Mouse (Mus musculus): ENCODE measurements at regions not wholly inside any gene's neighbourhood (a gene's known extent, or its start where the extent isn't known, plus 50 kb on each side); places are given as distances from the start of the nearest gene placed in this dataset.

DNA sequence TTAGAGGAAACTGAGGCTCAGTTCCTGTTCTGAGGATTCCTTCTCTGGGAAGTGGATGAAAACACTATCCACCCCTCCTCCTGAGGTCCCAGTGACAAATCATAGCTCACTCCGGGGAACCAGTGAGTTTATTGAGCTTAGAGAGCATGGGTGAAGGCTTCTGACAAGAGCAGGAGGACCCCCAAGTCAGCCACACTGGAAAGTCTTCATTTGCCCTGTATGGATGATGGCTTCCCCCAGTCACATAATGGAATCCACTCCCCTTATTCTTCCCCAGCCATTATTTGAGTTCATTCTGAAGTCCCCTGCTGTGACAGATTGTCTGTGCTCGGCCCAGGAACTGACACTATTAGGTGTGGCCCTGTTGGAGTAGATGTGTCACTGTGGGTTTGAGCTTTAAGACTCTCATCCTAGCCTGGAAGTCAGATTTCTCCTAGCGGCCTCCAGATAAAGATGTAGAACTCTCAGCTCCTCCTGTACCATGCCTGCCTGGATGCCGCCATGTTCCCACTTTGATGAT is 141.3 kb downstream of the Chst1 start:
- WGBS, result 70% methylated on average over 4 of the region's 4 CpGs

DNA sequence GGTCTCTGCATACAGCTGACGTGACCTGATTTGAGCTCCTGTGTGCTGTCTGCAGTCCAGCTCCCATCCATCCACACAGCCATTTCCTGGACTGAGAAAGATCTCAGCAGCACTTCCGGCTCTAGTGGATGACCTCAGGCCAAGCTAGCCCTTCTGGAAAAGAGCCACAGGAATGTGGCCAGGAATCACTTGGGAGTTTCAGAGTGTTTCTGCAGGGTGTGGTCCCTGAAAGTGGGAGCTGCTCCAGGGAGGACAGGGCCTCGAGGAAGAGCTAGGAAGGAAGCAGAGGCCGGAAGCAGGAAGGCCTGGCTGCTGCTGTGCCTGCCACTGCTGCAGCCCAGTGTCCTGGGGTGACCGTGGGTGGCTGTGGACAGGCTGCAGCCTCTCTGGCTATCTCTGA is 142.5 kb downstream of the Chst1 start:
- no peaks in the 10 kb centered on the region for H3K27me3 ChIP-seq
- H3K9ac ChIP-seq, result no peak overlapping the region
- no peak overlapping the region for H3K4me3 ChIP-seq
- no peak overlapping the region for H3K4me2 ChIP-seq
- no peak overlapping the region for H3K27ac ChIP-seq
- peaks cover 12% of the 10 kb centered on the region for H3K4me1 ChIP-seq
- no peak for ATAC-seq
- no peaks in the 10 kb centered on the region for H3K36me3 ChIP-seq (ENCODE audit: poor library complexity, severe bottlenecking)
- no peaks in the 10 kb centered on the region for H3K9me3 ChIP-seq (replicated peaks)
- 86% methylated on average over 5 of the region's 5 CpGs for WGBS

More for the DNA sequence above, 141.3 kb downstream of the Chst1 start:
- no peaks in the 10 kb centered on the region for H3K36me3 ChIP-seq (ENCODE audit: poor library complexity, severe bottlenecking)
- ATAC-seq, result no peak
- H3K9ac ChIP-seq, result no peak overlapping the region
- no peaks in the 10 kb centered on the region for H3K27me3 ChIP-seq
- H3K9me3 ChIP-seq (replicated peaks), result no peaks in the 10 kb centered on the region
- no peak overlapping the region for H3K4me2 ChIP-seq
- H3K4me1 ChIP-seq, result peaks cover 12% of the 10 kb centered on the region
- no peak overlapping the region for H3K4me3 ChIP-seq
- no peak overlapping the region for H3K27ac ChIP-seq

DNA sequence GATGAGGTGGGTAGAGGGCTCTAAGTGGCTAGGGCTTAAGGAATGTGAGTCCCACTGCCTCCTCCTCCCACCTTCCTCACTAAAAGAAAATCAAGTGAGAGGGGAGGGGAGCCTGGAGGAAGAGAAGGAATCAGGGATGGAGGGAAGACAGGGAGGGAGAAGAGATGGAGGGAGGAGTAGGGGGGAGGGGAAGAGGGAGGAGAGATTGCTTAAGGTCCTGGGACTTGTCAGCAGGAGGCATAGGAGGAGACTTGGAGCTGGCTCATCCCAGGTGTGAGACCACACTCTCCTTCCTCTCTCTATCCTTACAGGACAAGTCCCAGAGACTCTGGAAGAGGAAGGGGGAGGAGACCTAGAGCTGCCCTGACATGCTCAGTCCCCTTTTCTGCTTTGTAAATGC is 143.2 kb downstream of the Chst1 start:
- H3K9ac ChIP-seq, result no peak overlapping the region
- H3K4me1 ChIP-seq, result peaks cover 12% of the 10 kb centered on the region
- no peak overlapping the region for H3K27ac ChIP-seq
- H3K27me3 ChIP-seq, result no peaks in the 10 kb centered on the region
- H3K4me2 ChIP-seq, result no peak overlapping the region
- no peaks in the 10 kb centered on the region for H3K36me3 ChIP-seq (ENCODE audit: poor library complexity, severe bottlenecking)
- ATAC-seq, result no peak
- H3K9me3 ChIP-seq (replicated peaks), result no peaks in the 10 kb centered on the region
- H3K4me3 ChIP-seq, result no peak overlapping the region

DNA sequence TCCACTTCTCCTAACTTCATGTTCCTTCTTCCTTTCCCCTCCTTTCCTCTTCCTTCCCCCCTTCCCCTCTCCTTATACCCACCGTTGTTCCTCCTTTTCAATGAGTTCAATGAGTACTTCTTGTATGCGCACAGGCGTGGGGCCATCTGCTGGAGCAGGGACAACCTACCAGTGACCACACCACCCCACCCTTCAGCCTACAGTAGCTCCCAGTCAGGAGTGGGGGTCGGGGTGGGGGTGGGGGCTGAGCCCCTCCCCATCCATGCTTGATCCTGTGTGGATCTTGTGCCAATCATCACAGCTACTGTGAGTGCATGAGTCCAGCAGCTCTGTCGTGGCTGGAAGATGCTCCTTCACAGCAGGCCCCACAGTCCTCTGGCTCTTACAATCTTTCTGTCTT is 143.6 kb downstream of the Chst1 start:
- Histone ChIP-seq H3K4me3 (no peak overlapping the region), H3K4me2 (no peak overlapping the region), H3K27me3 (no peaks in the 10 kb centered on the region), H3K36me3 (ENCODE audit: poor library complexity, severe bottlenecking) (no peaks in the 10 kb centered on the region), H3K9ac (no peak overlapping the region), H3K27ac (no peak overlapping the region), H3K9me3 (replicated peaks) (no peaks in the 10 kb centered on the region), H3K4me1 (peaks cover 12% of the 10 kb centered on the region)
- ATAC-seq, result no peak
- 49% methylated on average over 5 of the region's 5 CpGs for WGBS

DNA sequence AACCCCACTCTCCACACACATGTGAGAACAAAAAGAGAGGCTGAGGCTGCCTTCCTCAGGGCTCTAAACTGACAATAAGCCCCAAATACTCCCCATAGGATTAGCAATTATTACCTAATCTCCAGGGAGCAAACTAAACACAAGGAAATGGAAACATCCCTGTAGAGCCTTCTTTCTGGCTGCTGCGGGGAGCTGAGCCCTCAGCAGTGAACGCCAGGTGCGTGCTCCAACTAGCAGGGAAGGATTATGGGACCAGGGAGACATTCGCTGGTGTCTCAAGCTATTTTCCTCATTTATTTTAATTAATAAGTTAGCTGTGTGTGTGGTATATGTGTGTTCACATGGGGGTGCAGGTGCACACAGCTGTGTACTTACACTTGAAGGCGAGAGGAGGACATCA is 144.4 kb downstream of the Chst1 start:
- Histone ChIP-seq H3K9ac (no peak overlapping the region), H3K4me3 (no peak overlapping the region), H3K27ac (no peak overlapping the region), H3K27me3 (no peaks in the 10 kb centered on the region), H3K36me3 (ENCODE audit: poor library complexity, severe bottlenecking) (no peaks in the 10 kb centered on the region), H3K4me1 (peaks cover 12% of the 10 kb centered on the region), H3K4me2 (no peak overlapping the region), H3K9me3 (replicated peaks) (no peaks in the 10 kb centered on the region)
- no peak for ATAC-seq
- 36% methylated on average over 5 of the region's 5 CpGs for WGBS

DNA sequence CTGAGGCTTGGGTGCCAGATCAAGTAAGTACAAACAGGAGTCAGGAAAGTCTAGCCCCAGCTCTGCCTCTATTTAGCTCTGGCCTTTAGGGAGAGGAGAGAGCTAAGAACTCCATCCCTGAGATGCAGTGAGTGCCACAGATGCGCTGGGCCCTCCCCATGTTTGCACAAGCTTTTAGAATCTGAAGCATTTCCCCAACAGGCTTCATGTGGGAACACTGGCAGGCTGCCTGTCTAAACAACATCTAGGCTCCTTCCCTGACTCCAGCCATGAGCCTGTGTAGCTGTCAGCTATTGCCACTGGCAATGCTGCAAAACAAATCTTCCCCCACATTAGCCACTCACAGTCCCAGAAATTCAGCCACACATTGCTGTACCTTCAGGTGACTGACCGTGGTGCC is 147.9 kb downstream of the Chst1 start:
- H3K4me1 ChIP-seq, result peaks cover 12% of the 10 kb centered on the region
- WGBS, result 98% methylated on average over 2 of the region's 2 CpGs
- no peaks in the 10 kb centered on the region for H3K36me3 ChIP-seq (ENCODE audit: poor library complexity, severe bottlenecking)
- no peak overlapping the region for H3K27ac ChIP-seq
- no peak overlapping the region for H3K4me2 ChIP-seq
- no peaks in the 10 kb centered on the region for H3K9me3 ChIP-seq (replicated peaks)
- no peak for ATAC-seq
- no peak overlapping the region for H3K9ac ChIP-seq
- H3K4me3 ChIP-seq, result no peak overlapping the region
- H3K27me3 ChIP-seq, result no peaks in the 10 kb centered on the region

DNA sequence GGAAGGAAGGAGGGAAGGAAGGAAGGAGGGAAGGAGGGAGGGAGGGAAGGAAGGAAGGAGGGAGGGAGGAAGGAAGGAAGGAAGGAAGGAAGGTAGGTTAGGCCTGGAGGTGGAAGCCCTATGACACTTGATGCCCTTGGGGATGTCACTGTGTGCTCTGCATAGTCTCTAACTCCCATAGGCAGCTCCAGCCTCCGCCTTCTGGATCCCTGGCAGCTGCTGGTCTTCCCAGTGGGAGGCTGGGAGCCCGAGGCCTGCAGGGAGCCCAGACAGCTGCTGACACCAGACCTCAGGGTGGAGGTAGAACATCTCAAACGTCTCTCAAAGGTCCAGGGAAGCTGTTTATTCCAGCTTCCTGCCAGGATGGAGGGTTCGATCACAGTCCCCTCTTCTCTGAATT is 150.6 kb downstream of the Chst1 start:
- WGBS, result 55% methylated on average over 4 of the region's 4 CpGs
- H3K4me2 ChIP-seq, result no peak overlapping the region
- no peak overlapping the region for H3K27ac ChIP-seq
- no peaks in the 10 kb centered on the region for H3K9me3 ChIP-seq (replicated peaks)
- ATAC-seq, result no peak
- H3K27me3 ChIP-seq, result no peaks in the 10 kb centered on the region
- H3K4me1 ChIP-seq, result no peaks in the 10 kb centered on the region
- H3K36me3 ChIP-seq (ENCODE audit: poor library complexity, severe bottlenecking), result no peaks in the 10 kb centered on the region
- no peak overlapping the region for H3K9ac ChIP-seq
- no peak overlapping the region for H3K4me3 ChIP-seq

DNA sequence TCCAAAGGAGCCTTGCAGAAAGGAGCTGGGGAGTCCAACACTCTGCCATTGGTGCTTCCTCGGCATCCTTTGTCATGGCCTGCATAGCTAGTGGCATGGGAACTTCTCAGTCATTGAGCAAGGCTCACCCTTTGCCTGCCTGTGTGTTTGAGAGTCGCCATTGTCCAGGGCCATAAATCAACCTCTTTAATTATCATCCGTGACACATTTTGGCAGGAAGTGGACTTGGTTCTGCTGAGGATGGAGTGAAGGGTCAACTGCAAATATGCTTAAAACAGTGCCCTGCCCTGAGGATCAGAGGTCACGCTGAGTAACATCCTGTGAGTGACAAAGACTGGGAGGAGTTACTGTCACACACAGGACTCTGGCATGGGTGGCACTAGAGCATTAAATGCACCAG is 151.2 kb downstream of the Chst1 start:
- Histone ChIP-seq H3K27ac (no peak overlapping the region), H3K4me1 (no peaks in the 10 kb centered on the region), H3K4me2 (no peak overlapping the region), H3K4me3 (no peak overlapping the region), H3K36me3 (ENCODE audit: poor library complexity, severe bottlenecking) (no peaks in the 10 kb centered on the region), H3K9ac (no peak overlapping the region), H3K27me3 (no peaks in the 10 kb centered on the region), H3K9me3 (replicated peaks) (no peaks in the 10 kb centered on the region)
- WGBS, result 73% methylated on average over 4 of the region's 4 CpGs
- no peak for ATAC-seq

DNA sequence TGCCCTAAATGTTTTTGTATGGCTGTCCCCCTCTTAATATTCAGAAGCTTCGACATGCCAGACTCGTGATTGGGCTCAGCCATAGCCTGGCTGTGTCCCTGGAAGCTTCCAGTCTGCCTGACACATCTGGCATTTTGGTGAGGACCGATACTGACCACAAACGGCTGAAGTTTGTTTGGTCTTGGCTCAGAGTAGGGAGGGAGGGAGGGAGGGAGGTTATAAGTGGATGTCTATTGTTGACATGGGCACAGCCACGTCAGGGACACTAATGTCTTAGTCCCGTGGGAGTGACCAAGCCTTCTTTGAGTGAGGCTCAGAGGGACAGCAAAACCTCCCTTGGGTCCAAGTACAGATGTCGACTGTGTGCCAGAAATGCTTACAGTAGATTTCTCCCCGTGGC is 151.7 kb downstream of the Chst1 start:
- 66% methylated on average over 8 of the region's 8 CpGs for WGBS
- H3K27ac ChIP-seq, result no peak overlapping the region
- no peaks in the 10 kb centered on the region for H3K36me3 ChIP-seq (ENCODE audit: poor library complexity, severe bottlenecking)
- no peaks in the 10 kb centered on the region for H3K4me1 ChIP-seq
- no peak overlapping the region for H3K4me2 ChIP-seq
- ATAC-seq, result no peak
- no peaks in the 10 kb centered on the region for H3K9me3 ChIP-seq (replicated peaks)
- H3K9ac ChIP-seq, result no peak overlapping the region
- no peaks in the 10 kb centered on the region for H3K27me3 ChIP-seq
- no peak overlapping the region for H3K4me3 ChIP-seq

DNA sequence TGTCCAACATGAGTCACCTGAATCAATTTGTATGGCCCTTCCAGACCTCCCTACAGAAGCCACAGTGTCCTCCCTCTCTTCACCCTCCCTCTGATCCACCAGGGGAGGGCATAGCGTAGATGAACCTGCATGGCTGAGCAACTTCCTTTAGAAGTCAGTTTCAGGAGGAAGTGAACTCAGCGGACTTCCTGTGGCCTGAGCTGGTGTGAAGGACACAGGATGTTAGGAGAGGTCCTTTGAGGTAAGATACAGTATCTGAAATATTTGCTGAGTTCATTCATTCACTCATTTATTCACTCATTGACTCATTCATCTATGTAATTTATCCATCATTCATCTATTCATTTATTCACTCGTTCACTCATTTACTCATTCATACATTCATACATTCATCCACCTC is 152.6 kb downstream of the Chst1 start:
- H3K4me2 ChIP-seq, result no peak overlapping the region
- WGBS, result 88% methylated on average over 3 of the region's 3 CpGs
- H3K4me3 ChIP-seq, result no peak overlapping the region
- no peak overlapping the region for H3K27ac ChIP-seq
- no peaks in the 10 kb centered on the region for H3K27me3 ChIP-seq
- no peaks in the 10 kb centered on the region for H3K36me3 ChIP-seq (ENCODE audit: poor library complexity, severe bottlenecking)
- H3K9me3 ChIP-seq (replicated peaks), result no peaks in the 10 kb centered on the region
- no peaks in the 10 kb centered on the region for H3K4me1 ChIP-seq
- ATAC-seq, result no peak
- no peak overlapping the region for H3K9ac ChIP-seq

DNA sequence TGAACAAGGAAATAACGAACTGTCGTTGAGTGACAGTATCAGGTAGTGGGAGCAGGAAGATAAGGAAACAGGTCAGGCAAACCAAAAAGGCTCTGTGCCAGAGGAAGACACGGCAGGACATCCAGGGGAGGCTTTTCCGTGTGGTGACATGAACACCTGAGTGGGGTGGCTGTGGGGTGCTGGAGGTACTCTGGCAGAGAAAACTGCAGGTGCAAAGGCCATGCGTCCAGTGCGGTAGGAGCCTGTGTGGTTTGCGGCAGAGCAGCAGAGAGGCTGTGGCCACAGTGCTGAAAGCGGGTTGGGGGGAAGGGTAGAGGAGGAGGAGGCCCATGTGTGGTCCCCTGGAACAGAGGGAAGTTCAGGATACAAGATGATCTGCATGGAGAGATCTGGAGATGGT is 153.3 kb downstream of the Chst1 start:
- H3K27ac ChIP-seq, result no peak overlapping the region
- H3K27me3 ChIP-seq, result no peaks in the 10 kb centered on the region
- H3K9ac ChIP-seq, result no peak overlapping the region
- H3K4me3 ChIP-seq, result no peak overlapping the region
- no peak overlapping the region for H3K4me2 ChIP-seq
- no peaks in the 10 kb centered on the region for H3K36me3 ChIP-seq (ENCODE audit: poor library complexity, severe bottlenecking)
- no peaks in the 10 kb centered on the region for H3K9me3 ChIP-seq (replicated peaks)
- ATAC-seq, result no peak
- 88% methylated on average over 8 of the region's 8 CpGs for WGBS
- no peaks in the 10 kb centered on the region for H3K4me1 ChIP-seq

DNA sequence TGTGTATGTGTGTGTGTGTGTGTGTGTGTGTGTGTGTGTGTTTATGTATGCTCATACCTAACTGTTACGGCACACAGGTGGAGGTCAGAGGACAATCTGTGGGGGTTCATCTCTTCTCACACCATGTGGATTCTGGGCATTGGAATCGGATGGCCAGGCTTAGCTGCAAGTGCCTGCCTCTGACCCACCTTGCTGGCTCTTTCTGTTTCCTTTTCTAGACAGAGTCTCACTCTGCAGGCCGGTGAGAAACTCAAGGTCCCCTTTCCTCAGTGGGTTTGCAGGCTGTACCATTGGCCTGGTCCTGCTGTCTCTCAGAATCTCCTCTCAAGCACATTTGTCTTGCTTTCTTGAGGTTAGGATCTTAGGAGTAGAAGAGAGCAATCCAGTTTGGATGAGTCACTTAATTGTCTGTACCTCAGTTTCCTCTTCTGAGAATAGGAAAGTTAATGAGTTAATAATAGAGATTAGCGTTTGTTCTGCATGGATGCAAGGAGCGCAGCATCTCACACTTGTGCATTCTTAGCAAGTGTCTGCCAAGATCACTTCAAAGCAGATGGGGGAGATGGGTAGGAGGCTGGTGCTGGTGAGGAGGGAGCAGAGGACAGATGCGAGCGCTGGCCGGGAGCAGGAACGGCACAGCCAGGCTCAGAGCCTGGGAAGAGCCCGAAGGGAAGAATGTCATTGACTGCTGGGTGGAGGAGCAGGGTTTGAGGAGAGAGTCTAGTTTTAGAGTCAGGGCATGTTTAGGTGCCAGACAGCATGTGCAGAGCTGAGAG is 155.2 kb downstream of the Chst1 start:
- Histone ChIP-seq H3K36me3 (ENCODE audit: poor library complexity, severe bottlenecking) (no peaks in the 10 kb centered on the region), H3K27ac (no peak overlapping the region), H3K4me1 (no peaks in the 10 kb centered on the region), H3K27me3 (no peaks in the 10 kb centered on the region), H3K4me3 (no peak overlapping the region), H3K4me2 (no peak overlapping the region), H3K9ac (no peak overlapping the region), H3K9me3 (replicated peaks) (no peaks in the 10 kb centered on the region)
- WGBS, result 61% methylated on average over 10 of the region's 10 CpGs
- ATAC-seq, result no peak

DNA sequence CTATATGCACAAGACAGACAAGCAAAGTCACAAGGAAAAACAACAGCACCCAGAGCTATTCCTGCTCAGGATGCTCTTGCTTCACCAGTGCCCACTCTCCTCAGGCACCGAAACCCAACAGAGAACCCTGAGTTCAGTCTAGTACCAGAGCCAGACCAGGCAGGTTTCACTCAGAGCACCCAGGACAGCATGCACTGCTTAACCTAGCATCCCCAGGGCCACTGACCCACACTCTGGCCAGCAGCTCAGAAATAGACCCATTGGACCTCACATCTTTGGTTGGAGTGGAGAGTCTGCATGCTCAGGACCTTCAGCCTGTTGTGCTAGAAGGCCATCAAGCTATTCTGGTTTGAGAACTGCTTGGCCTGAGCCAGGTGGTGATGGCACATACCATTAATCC is 157.0 kb downstream of the Chst1 start:
- no peak for ATAC-seq
- 89% methylated on average over 1 of the region's 1 CpGs for WGBS
- no peak overlapping the region for H3K4me3 ChIP-seq
- H3K27me3 ChIP-seq, result no peaks in the 10 kb centered on the region
- H3K9me3 ChIP-seq (replicated peaks), result no peaks in the 10 kb centered on the region
- no peak overlapping the region for H3K27ac ChIP-seq
- H3K4me2 ChIP-seq, result no peak overlapping the region
- H3K9ac ChIP-seq, result no peak overlapping the region
- H3K4me1 ChIP-seq, result no peaks in the 10 kb centered on the region
- H3K36me3 ChIP-seq (ENCODE audit: poor library complexity, severe bottlenecking), result no peaks in the 10 kb centered on the region

Data from forebrain, embryonic 13.5 days (tissue).